Mouse (Mus musculus): ENCODE measurements at regions not wholly inside any gene's neighbourhood (a gene's known extent, or its start where the extent isn't known, plus 50 kb on each side); places are given as distances from the start of the nearest gene placed in this dataset.

DNA sequence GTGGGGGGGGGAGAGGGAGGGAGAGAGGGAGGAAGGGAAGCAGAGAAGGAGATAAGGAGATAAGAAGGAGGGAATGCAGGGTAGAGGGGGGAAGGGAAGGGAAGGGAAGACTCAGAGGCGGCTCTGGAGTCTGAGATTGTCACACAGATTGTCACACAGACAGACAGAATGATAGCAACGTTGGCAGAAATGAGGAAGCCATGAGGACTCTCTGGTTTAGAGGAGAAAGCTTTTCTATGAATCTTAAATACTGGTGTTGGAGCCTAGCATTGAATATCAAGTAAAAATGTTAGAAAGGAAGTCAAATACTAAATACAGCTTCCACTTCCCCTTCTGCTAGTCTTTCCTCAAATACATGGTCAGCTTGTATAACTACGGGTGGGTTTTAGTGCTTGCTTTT lies 174.4 kb upstream of the Rbms1 start:
- Histone ChIP-seq H3K9me3 (no peaks in the 10 kb centered on the region), H3K9ac (replicated peaks) (no peak overlapping the region), H3K27ac (no peak overlapping the region), H3K4me3 (replicated peaks) (no peak overlapping the region), H3K36me3 (no peaks in the 10 kb centered on the region), H3K4me1 (replicated peaks) (peaks cover 17% of the 10 kb centered on the region), H3K4me2 (no peak overlapping the region), H3K27me3 (no peaks in the 10 kb centered on the region)
- no peak for ATAC-seq (ENCODE audit: insufficient number of reproducible peaks, insufficient read depth, low FRiP score, low TSS enrichment, low read depth)
- WGBS, result 52% methylated on average over 3 of the region's 3 CpGs

DNA sequence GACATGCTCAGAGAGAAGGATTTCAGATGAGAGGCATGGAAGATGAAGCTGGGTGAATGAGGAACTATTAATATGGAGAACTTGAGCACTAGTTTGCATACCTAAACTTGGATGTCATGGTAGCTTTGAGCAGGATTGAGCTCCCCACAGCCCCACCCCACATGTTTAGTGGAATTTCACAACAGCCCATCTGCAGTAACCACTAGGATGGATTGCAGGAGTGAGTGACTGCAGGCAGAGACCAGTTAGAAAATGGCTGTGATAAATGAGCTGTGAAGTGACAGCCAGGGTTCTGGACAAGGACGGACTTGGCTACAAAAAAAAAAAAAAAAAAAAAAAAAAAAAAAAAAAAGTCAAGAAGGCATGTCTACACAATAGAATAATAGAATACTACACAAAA lies 173.9 kb upstream of the Rbms1 start:
- Histone ChIP-seq H3K4me1 (replicated peaks) (peaks cover 17% of the 10 kb centered on the region), H3K27me3 (no peaks in the 10 kb centered on the region), H3K27ac (no peak overlapping the region), H3K4me2 (no peak overlapping the region), H3K9me3 (no peaks in the 10 kb centered on the region), H3K9ac (replicated peaks) (no peak overlapping the region), H3K4me3 (replicated peaks) (no peak overlapping the region), H3K36me3 (no peaks in the 10 kb centered on the region)
- 15% methylated on average over 1 of the region's 1 CpGs for WGBS
- ATAC-seq (ENCODE audit: insufficient number of reproducible peaks, insufficient read depth, low FRiP score, low TSS enrichment, low read depth), result no peak

DNA sequence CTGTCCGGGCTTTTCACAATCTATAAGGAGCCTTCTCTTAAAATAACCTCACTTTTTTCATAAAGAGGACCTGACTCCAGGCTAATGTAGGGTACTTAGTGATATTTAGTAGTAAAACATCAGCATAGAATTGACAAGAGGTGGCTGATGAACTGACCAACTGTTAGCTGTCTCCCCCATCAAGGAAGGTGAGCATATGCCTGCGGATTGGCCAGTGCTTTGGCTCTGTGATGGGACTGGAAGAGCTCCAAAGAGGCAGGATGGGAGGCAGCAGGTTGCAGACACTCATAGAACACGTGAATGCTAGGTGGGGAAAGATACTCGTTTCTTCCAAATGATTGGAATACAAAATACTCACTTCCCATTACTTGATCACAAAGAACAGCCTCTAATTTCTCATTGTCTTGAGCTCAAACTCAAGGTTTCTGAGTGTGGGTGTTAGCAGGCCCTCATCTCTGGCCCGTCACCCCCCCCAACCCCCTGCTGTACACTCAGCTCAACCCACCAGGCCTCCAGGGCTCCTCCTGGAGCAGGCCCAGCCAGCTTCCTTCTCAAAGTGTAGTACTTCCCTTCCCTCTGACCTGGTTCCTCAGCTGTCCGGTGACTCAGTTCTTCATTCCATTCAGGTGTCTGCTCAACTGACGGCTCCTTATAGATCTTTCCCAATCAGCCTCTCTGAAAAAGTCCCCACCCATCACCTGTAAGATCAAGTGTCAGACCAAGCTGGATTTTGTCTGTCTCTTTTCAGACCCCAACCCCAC lies 160.2 kb upstream of the Rbms1 start:
- Histone ChIP-seq H3K4me2 (no peak overlapping the region), H3K9me3 (no peaks in the 10 kb centered on the region), H3K9ac (replicated peaks) (no peak overlapping the region), H3K4me3 (replicated peaks) (no peak overlapping the region), H3K36me3 (no peaks in the 10 kb centered on the region), H3K27me3 (no peaks in the 10 kb centered on the region), H3K4me1 (replicated peaks) (no peaks in the 10 kb centered on the region), H3K27ac (no peak overlapping the region)
- ATAC-seq (ENCODE audit: insufficient number of reproducible peaks, insufficient read depth, low FRiP score, low TSS enrichment, low read depth), result no peak
- 86% methylated on average over 7 of the region's 7 CpGs for WGBS

DNA sequence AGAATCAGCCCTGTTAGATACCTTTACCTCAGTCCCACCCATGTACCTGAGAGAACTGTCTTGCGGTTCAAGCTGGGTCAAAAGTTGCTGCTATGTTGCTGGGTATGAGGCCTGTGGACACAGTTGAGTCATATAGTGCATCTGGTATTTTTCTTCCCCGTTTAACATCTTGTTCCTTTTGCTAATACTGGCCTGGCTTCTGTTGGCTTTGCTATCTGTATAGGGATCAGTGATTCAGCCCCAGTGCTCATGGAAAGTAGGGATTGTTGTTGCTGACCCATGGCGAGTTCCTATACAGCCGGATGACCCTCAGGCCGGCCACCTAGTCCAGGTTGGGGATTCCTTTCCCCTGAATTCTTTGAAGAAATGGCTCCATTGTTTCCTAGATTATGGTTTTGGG lies 158.3 kb upstream of the Rbms1 start:
- 80% methylated on average over 5 of the region's 5 CpGs for WGBS
- no peaks in the 10 kb centered on the region for H3K4me1 ChIP-seq (replicated peaks)
- no peak for ATAC-seq (ENCODE audit: insufficient number of reproducible peaks, insufficient read depth, low FRiP score, low TSS enrichment, low read depth)
- no peaks in the 10 kb centered on the region for H3K36me3 ChIP-seq
- H3K27ac ChIP-seq, result no peak overlapping the region
- H3K9me3 ChIP-seq, result no peaks in the 10 kb centered on the region
- no peaks in the 10 kb centered on the region for H3K27me3 ChIP-seq
- H3K4me3 ChIP-seq (replicated peaks), result no peak overlapping the region
- no peak overlapping the region for H3K9ac ChIP-seq (replicated peaks)
- no peak overlapping the region for H3K4me2 ChIP-seq

DNA sequence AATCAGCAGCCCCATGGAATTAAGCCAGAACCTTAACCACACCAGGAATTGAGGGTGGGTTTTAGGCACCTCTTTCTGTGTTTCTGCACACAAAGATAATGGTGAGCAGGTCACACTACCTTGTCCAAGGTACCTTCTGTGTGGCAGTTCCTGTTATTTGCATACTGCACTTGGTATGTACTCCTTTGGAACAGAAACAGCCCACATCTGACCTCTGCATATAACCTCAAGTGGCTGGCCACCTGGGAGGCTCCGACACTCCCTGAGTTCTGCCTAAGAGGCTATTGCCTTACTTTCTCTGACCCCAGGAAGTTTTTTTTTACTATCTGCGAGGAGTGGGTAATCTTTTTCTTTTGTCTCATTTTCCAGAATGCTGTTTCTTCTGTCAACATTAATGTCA lies 151.6 kb upstream of the Rbms1 start:
- Histone ChIP-seq H3K27me3 (no peaks in the 10 kb centered on the region), H3K9ac (replicated peaks) (no peak overlapping the region), H3K4me1 (replicated peaks) (no peaks in the 10 kb centered on the region; the same call in 1 of the 2 replicates), H3K36me3 (no peaks in the 10 kb centered on the region), H3K4me2 (no peak overlapping the region), H3K27ac (no peak overlapping the region), H3K9me3 (no peaks in the 10 kb centered on the region), H3K4me3 (replicated peaks) (no peak overlapping the region)
- 58% methylated on average over 2 of the region's 2 CpGs for WGBS
- ATAC-seq (ENCODE audit: insufficient number of reproducible peaks, insufficient read depth, low FRiP score, low TSS enrichment, low read depth), result no peak

DNA sequence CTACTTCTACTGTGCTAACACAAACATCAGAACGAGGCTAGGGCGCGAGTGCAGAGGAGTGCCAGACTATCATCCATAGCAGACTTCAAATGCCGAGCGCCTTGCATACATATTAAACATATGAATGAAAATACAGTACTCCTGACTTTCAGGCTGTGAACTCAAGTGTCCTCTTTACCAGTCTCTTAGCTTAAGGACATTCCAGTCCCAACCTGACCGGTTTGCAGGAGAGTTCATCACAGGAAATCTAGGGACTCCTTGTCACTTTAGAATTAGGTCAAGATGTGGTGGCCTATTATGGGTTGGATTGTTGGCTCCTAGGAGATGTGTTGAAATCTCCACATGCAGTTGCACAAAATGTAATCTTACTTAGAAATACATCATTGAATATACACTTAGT lies 150.9 kb upstream of the Rbms1 start:
- WGBS, result 87% methylated on average over 6 of the region's 6 CpGs
- no peak overlapping the region for H3K4me2 ChIP-seq
- no peaks in the 10 kb centered on the region for H3K36me3 ChIP-seq
- H3K4me1 ChIP-seq (replicated peaks), result no peaks in the 10 kb centered on the region; the same call in 1 of the 2 replicates
- no peak overlapping the region for H3K27ac ChIP-seq
- H3K4me3 ChIP-seq (replicated peaks), result no peak overlapping the region
- no peaks in the 10 kb centered on the region for H3K9me3 ChIP-seq
- ATAC-seq (ENCODE audit: insufficient number of reproducible peaks, insufficient read depth, low FRiP score, low TSS enrichment, low read depth), result no peak
- H3K9ac ChIP-seq (replicated peaks), result no peak overlapping the region
- H3K27me3 ChIP-seq, result no peaks in the 10 kb centered on the region

DNA sequence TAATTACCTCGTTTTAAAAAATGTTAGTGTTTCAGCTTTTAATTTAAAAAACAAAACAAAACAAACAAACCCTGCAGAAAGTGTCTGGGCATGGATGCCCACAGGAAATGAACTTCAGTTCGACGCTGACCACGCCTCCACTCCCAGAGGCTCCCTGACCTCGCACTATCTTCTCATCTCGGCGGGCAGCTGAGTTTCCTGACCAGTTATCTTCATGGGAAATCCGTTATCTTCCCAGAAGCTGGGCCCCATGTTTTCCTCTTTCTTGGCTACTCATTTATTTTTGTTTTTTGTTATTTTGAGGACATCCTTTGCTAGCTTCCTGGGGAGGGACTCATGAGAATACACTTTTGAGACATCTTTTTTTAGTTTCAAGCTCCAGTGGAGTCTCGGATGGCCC lies 147.6 kb upstream of the Rbms1 start:
- Histone ChIP-seq H3K9me3 (no peaks in the 10 kb centered on the region), H3K4me1 (replicated peaks) (no peaks in the 10 kb centered on the region; the same call in 1 of the 2 replicates), H3K4me2 (no peak overlapping the region), H3K4me3 (replicated peaks) (no peak overlapping the region), H3K27ac (no peak overlapping the region), H3K9ac (replicated peaks) (no peak overlapping the region), H3K36me3 (no peaks in the 10 kb centered on the region), H3K27me3 (no peaks in the 10 kb centered on the region)
- WGBS, result 77% methylated on average over 9 of the region's 9 CpGs
- ATAC-seq (ENCODE audit: insufficient number of reproducible peaks, insufficient read depth, low FRiP score, low TSS enrichment, low read depth), result no peak

DNA sequence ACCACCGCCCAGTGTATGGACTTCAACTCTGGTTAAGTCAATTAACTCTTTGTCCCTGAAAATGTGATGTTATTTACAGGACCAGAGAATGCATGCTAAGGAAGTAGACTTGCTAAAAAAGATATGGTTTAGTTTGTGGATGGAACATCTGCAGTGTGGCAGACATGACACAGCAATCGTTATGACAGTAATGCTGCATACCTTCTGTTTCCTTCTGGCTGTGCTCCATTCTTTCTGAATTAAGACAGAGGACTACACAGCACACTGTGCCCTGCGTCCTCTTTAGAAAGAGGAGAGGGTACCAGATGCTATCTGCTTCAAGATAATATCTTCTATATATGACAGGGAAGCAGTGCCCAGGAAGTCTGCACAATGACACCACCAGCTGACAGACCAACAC lies 146.6 kb upstream of the Rbms1 start:
- no peak overlapping the region for H3K27ac ChIP-seq
- 87% methylated on average over 3 of the region's 3 CpGs for WGBS
- H3K4me3 ChIP-seq (replicated peaks), result no peak overlapping the region
- no peak for ATAC-seq (ENCODE audit: insufficient number of reproducible peaks, insufficient read depth, low FRiP score, low TSS enrichment, low read depth)
- no peaks in the 10 kb centered on the region for H3K36me3 ChIP-seq
- H3K4me2 ChIP-seq, result no peak overlapping the region
- H3K27me3 ChIP-seq, result no peaks in the 10 kb centered on the region
- H3K4me1 ChIP-seq (replicated peaks), result no peaks in the 10 kb centered on the region; the same call in 1 of the 2 replicates
- no peaks in the 10 kb centered on the region for H3K9me3 ChIP-seq
- no peak overlapping the region for H3K9ac ChIP-seq (replicated peaks)

DNA sequence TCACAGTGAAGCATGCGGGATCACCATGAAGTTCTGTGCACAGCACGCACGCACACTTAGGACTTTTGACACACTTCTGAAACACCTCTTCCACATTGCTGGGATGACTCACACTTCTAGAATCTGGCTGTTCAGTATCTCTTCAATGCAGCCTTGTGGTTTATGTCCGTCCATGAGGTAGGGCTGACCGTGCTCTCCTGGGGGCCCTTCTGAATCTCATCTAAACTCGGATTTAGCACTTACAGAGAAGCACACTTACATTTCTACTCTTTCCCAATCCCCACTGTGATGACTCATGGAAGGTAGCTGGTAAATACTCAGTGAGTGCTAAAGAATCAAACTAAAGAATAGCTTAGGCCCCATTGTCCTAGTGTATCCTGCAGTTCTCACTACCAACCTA lies 142.2 kb upstream of the Rbms1 start:
- no peaks in the 10 kb centered on the region for H3K36me3 ChIP-seq
- WGBS, result 92% methylated on average over 6 of the region's 6 CpGs
- ATAC-seq (ENCODE audit: insufficient number of reproducible peaks, insufficient read depth, low FRiP score, low TSS enrichment, low read depth), result no peak
- no peaks in the 10 kb centered on the region for H3K27me3 ChIP-seq
- H3K9me3 ChIP-seq, result no peaks in the 10 kb centered on the region
- H3K27ac ChIP-seq, result no peak overlapping the region
- H3K4me2 ChIP-seq, result no peak overlapping the region
- H3K4me1 ChIP-seq (replicated peaks), result no peaks in the 10 kb centered on the region
- no peak overlapping the region for H3K9ac ChIP-seq (replicated peaks)
- no peak overlapping the region for H3K4me3 ChIP-seq (replicated peaks)

DNA sequence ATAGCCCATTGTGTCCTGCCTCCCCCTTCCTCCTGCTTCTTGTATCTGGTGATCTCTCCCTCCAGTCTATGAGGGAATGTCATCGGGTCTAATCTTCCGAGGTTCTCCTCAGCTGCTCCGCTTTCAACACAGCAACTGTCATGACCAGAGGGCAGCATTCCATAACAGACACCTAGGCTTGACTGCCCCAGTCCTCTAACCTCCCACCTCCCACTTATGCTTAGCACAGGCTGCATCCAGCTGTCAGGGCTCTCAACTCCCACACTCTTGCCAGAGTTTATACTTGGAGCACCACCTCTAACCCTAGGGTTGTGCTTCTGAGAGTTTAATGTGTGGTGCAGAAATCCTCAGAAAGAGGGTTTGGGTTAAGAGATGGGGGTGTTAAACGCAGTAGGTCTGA lies 137.9 kb upstream of the Rbms1 start:
- 78% methylated on average over 4 of the region's 4 CpGs for WGBS
- no peaks in the 10 kb centered on the region for H3K36me3 ChIP-seq
- ATAC-seq (ENCODE audit: insufficient number of reproducible peaks, insufficient read depth, low FRiP score, low TSS enrichment, low read depth), result no peak

DNA sequence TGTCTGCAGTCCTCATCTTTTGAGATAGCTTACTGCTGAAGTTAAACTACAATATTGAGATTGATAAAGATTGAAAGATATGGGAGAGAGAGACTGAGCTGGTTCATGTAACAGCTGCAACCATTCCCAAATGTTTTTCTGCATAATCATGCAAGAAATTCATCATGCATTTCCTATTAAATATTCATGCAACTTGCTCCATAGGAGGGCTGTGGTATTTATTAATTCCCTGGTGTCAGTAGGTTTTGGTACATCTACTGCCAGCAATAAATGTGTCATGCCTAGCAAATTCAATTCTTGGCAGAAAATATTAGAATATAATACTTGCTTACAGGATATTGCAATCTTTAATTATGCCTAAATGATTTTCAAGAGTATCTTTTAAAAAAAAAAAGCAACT lies 125.5 kb upstream of the Rbms1 start:
- no peak overlapping the region for H3K4me3 ChIP-seq (replicated peaks)
- H3K4me2 ChIP-seq, result no peak overlapping the region
- no peak overlapping the region for H3K27ac ChIP-seq
- ATAC-seq (ENCODE audit: insufficient number of reproducible peaks, insufficient read depth, low FRiP score, low TSS enrichment, low read depth), result no peak
- H3K36me3 ChIP-seq, result no peaks in the 10 kb centered on the region
- no peak overlapping the region for H3K9ac ChIP-seq (replicated peaks)
- no peaks in the 10 kb centered on the region for H3K9me3 ChIP-seq
- peaks cover 19% of the 10 kb centered on the region for H3K4me1 ChIP-seq (replicated peaks)
- no peaks in the 10 kb centered on the region for H3K27me3 ChIP-seq

More for the DNA sequence above, 137.9 kb upstream of the Rbms1 start:
- H3K4me2 ChIP-seq, result no peak overlapping the region
- H3K27ac ChIP-seq, result no peak overlapping the region
- no peak overlapping the region for H3K4me3 ChIP-seq (replicated peaks)
- no peaks in the 10 kb centered on the region for H3K27me3 ChIP-seq
- H3K4me1 ChIP-seq (replicated peaks), result no peaks in the 10 kb centered on the region
- H3K9ac ChIP-seq (replicated peaks), result no peak overlapping the region
- no peaks in the 10 kb centered on the region for H3K9me3 ChIP-seq

DNA sequence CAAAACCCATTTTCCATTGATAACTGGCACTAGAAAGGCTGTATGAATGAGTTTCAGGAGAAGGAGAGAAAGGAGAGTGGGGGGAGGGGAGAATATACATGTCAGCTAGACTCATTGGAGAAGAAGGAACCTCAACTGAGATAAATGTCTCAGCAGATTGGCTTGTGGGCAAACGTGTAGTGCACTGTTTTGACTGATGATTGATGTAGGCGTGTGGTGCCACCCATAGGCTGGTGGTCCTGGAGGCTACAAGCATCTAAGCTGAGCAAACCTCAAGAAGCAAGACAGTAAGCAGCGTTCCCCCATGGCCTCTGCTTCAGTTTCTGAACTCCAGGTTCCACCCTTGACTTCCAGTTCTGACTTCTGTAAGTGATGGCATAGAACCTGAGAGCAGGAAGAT lies 121.8 kb upstream of the Rbms1 start:
- no peaks in the 10 kb centered on the region for H3K36me3 ChIP-seq
- ATAC-seq (ENCODE audit: insufficient number of reproducible peaks, insufficient read depth, low FRiP score, low TSS enrichment, low read depth), result no peak
- H3K27ac ChIP-seq, result no peak overlapping the region
- H3K9ac ChIP-seq (replicated peaks), result no peak overlapping the region
- H3K4me1 ChIP-seq (replicated peaks), result peaks cover 19% of the 10 kb centered on the region
- H3K4me2 ChIP-seq, result no peak overlapping the region
- WGBS, result 63% methylated on average over 3 of the region's 3 CpGs
- no peak overlapping the region for H3K4me3 ChIP-seq (replicated peaks)
- no peaks in the 10 kb centered on the region for H3K9me3 ChIP-seq
- H3K27me3 ChIP-seq, result no peaks in the 10 kb centered on the region

Measured in limb, embryonic 12.5 days (tissue).